Mouse (Mus musculus) layer of hippocampus, adult 8-10 months (tissue): ENCODE results near the gene Itgb5. TPM values are rescaled to one million over a fixed set of nuclear protein-coding genes. Genes with fewer than 3 reads are reported as not detected.

Source experiments
- DNase-seq, 2 experiments: peaks; one replicate each; pipeline ENCODE4 v3.0.0; 2022; ENCODE audit warnings: low spot score in 2 of 2
- total RNA-seq, 4 experiments: library from RNA; stranded (reverse); gene quantifications; 2 replicates each; pipeline ENCODE4 v1.2.4; 2022

The Itgb5 gene
- total RNA-seq, 4 experiments from 2014 or later = 39.4 to 114 (median 64.9) TPM

DNA sequence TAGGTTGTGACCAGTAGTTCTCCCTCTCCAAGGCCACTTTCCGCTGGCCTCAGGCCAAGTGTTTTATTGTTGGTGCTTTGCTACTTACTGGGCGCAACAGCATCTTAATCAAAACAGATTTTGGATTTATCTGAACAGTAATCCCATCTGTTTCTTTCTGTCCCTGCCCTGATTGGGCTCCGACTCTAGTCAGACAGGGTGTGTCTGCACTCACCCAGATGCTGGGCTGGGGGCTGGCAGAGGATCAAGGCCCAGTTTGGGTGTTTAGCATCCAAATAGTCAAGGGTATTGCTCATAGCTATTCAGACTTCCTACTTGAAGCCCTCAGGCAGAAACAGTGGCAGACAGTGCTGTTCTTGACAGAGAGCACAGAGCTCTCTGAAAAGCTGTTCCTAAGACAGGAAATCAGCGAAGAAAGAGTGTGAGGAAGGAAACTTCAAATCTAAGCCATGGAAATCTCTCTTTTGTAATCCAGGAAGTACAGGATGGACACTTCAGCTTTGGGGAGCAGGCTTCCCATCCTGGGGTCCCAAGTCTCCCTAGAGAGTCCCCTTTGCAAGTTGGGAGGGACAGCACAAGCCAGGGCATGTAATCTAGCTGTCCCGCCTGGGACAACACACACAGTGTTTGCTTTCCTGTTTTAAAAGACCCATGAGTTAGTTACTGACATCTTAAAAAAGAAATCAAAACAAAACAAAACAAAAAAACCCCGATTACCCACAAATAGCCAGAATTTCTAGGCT, 48.7 kb downstream of the Itgb5 start:
- DNase-seq = no peak

DNA sequence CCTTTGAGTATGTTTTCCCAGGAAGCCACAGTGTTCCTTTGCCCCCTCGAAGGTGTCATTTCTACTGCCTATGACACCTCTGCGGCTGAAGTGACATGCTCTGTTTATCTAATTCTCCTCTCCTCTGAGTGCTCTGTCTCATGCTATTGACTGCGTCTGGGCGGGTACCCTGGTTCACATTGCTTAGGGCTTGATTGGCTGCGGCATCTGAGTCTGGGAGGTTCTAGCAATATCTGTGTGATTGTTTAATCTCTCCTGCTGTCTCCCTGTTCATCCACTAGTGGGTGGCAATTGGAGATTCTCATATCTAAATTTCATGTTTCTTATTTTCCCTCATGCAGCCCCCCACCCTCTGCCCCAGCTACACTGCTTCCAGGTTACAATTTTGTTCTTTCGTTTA, 49.6 kb downstream of the Itgb5 start:
- no peak for DNase-seq

DNA sequence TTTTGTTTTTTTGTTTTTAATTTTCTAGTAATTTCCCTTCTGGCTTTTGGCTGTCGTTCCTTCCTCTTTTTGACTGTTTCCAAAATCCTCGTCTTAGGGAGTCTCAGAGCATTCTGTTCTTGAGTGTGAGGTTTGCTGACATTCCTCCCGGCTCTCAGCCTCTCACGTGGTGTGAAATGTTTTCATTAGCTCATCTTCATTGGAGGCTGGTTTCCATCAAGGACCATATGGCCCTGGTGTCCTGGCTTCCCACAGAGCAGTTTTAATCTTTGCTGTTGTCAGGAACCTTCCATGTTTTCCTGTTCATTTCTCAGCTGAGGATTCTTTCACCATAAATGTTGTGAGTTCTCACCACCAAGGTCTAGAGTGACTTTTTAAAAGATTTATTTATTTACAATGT, 50.1 kb downstream of the Itgb5 start:
- DNase-seq = peak in 1 of 2 experiments; percentile 38

DNA sequence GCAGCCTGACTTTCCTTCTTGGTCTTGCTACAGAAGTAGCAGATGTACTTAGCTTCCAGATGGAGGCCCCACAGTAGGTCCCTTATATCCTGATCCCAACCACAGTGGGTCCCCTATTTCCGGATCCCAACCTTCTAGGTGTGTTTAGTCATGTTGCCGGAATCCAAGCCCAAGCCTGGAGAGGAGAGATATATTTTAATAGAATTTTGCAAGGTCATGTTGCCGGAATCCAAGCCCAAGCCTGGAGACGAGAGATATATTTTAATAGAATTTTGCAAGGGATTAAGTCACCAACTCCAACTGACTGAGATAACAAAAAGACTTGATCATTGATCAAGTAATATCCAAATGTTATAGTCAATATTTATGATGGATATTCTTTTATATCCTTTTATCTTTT, 51.3 kb downstream of the Itgb5 start:
- DNase-seq = no peak

DNA sequence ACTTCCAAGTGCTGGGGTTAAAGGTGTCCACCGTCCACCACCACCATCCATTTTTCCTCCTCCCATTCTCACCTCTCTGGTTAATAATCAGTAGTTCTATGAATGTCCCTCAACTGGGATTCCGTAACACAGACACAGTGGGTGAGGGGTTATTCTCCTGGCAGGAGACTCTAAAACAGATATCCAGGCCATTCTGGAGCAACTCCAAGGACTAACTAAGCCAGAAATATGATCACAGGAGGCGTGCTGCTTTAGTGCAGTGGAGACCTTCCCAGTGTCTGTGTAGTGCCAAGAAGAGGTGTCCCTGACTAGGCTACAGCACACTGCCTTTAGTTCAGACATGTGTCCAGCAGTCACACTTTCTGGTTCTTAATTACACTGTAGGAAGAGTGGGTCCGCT, 53.1 kb downstream of the Itgb5 start:
- no peak for DNase-seq

DNA sequence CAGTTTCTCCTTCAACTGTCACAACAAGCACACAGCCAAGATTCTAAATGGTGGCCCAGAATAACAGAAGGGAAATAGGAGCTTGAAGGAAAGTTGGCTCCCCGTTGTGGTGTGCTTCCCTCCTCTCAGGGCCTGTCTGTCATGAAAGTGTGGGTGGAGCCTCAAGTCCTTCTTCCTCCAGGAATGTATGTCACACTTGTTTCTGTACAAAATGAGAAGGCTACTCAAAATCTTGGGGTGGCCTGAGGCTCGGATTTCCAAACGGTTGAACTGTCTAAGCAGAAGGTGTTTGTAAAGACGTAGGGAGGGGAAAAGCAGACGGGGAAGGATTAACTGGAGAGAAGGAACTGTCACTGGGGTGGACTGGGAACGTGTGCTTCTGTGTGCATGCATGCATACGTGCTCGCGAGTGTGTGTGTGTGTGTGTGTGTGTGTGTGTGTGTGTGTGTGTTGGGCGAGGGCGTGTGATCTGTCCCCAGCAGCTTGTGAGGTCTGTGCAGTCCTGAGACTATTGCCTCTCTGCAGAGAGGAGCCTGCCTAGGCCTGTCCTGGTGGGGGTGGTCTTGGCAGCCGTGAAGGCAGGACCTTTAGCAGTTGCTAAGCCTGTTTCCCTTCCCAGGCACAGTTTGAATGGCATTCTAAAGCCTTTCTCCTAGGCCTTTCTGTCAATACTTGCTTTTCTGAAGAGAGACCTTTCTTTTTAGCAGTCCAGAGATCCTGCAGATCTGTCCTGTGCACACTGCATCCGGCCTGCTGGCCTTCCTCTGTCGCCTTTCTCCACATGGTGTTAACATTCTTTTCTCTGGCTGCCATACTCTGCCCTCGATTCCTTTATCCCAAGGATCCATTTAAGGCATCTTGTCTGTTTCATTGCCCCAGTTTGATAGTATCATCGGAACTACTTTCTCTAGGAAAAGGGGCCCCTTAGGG, 53.8 kb downstream of the Itgb5 start:
- DNase-seq = no peak

DNA sequence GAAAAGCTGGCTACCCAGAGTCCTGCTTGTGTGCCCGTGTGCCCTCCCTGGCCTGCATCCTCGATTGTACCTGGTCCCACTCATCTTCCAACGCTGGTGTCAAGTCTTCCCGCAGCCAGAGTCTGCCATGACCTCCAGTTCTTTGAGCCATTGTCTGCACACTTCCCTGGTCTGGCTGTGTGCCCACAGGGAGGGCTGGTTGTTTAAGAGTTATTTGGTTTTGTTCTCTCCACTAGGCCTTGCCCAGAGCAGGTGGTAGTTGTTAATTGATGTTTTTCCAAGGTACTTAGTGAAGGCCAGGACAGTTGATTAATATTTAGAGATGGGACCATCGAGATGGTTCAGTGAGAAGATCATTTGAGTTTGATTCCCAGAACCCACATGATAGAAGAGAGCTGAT, 54.7 kb downstream of the Itgb5 start:
- no peak for DNase-seq

DNA sequence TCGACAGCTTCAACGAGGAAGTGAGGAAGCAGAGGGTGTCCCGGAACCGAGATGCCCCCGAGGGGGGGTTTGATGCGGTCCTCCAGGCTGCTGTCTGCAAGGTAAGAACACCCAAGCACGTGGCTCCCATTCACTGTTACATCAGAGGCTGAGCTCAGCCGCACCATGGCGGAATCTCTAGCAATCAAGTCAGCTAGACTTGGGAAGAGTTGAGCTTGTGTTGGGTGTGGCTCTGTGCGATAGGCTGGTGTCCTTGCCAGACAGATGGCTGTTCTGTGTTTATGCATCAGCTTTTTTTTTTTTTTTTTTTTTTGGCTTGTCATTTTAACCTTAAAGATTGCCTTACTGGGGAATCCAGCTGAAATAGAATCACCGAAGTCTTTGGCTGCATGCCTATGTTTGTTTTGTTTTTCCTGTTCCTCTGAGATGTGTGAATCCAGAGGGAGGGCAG, 55.6 kb downstream of the Itgb5 start:
- DNase-seq = no peak

DNA sequence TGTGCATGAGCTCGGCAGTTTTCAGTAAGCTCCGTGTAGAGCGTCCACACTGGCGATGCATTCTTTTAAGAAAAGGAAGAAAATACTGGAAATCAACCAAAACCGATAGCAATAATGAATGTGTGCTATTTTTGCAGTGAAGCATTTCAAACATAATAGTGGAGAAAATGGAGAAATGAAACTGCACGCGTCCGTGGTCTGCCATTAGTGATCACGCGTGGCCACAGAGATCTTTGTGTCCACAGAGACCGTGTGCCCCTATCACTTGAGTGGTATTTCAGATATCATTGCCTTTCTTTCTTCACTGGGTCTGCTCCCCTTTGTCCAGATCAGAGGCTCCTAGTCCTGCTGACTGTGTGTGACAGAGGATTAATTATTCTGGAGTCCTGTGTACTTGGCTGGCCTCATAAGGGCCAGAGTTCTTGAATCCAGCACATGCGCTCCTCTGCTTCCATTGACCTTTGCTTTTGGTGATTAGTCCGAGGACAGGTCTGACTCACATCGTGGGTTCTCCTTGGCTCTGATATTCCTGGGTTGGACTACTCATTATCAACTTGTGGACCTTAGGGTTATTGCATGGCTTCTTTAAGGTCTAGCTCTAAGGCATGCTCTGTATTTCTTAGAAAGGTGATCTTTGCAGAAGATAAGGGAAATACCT, 56.3 kb downstream of the Itgb5 start:
- no peak for DNase-seq

DNA sequence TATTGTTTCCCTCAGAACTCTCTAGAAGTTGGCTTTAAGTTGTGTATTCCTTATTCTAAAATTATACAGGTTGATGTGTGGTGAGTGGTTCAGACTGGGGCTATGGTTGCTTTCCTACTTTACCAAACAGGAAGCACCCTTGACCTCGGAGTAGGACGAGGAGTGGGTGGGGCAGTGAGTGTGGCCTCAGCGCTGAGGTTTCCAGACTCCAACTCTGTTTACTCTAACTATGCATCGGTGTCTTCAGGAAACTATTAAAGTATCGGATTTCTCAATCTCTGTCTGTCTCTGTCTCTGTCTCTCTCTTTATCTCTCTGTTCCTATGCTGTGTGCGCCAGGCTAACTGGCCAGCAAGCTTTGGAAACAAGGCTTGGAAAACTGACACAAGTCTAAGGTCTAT, 57.2 kb downstream of the Itgb5 start:
- DNase-seq = no peak

DNA sequence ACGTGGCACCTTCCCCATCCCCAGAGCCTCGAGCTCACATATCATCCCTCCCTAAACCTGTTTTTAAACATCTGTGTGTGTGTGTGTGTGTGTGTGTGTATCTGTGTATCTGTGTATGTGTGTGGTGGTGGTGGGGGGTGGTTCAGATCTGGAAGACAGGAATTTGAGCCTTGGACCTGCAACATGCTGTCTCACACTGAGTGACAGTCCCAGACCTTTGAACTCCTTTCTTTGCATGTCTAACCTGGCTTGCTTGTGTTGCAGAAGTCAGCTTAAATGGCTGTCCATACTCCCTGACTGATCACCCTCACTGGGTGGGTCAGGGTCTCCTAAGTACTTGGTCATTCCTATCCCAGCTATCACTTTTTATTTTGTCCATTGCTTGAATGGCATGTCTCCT, 58.5 kb downstream of the Itgb5 start:
- DNase-seq = no peak

DNA sequence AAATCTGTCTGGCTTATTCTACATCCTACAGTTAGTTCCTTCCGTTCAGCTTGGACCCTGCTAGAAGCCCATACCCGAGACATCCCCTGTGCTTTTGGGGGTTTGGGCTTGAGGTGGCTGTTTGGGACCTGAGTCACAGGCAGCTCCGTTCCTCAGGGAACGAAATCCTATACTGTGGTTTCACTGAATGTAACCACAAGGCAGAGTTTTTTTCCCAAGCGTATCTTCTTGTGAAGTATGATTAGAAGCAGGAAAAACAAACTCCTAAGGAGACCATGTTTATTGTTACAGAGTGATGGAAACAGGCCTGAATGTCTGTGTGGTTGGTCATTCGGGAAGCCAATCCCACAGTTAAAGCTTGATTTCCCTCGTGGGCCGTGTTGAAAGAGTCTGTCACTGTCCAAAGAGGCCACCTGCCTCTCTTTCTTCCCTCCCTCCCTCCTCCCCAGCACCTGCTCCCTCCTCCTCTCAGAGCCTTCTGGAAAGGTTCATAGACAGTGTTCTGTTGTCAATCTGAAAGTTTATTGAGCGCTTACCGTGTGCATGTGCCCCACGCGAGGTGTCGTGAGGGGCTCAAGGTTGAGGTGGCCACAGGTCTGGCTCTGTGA, 59.6 kb downstream of the Itgb5 start:
- DNase-seq = no peak

DNA sequence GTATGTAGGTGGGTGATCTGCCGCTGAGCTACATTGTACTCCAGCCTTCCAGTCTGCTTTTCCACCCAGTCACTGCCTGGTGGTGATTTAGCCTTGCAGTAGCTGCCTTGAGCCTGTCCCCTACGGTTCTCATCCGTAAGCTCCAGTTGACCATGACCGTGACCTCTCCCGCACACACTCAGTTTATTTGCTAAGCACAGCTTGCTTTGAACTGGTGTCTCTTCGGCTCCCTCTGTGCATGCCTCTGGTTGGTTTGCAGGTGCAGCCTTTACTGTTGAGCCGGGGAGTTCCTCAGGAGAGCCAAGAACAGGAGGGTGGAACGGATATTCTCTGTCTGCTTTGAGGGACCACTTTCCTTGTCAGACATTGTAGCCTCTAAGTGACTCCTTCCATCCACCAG, 61.6 kb downstream of the Itgb5 start:
- no peak for DNase-seq

DNA sequence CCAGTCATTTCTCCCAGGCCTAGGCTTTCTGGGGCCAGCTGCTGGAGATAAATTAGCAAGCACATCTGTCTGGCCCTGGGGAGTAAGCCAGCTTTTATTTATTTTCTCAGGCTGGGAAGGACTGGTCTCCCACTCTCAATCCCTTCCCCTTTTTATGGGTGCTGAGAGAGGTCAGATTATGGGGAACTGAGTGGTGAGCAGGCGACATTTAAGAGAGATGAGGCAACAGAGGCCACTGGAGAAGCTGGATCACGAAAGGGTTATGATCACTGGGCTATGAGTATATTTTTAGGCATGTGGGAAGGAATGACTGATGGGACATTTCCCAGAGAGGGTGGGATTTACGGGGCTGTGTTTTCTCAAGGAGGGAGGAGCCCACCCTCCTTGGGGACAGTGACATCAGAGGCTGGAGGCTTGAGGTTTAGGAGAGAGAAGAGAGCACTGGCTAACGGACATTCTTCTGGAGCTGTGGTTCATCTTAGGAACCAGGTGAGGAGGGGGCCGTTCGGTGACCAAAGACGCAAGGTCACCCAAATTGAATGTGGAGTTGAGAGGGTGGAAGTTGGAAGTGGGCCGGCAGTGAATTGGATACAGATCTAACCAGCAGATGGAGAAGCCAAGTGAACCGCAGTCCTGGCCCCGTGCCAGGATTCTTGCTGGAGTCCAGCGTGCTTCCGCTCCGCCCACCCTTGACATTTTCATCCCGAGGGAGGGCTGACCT, 62.3 kb downstream of the Itgb5 start:
- DNase-seq = peak; percentile 36 to 58

DNA sequence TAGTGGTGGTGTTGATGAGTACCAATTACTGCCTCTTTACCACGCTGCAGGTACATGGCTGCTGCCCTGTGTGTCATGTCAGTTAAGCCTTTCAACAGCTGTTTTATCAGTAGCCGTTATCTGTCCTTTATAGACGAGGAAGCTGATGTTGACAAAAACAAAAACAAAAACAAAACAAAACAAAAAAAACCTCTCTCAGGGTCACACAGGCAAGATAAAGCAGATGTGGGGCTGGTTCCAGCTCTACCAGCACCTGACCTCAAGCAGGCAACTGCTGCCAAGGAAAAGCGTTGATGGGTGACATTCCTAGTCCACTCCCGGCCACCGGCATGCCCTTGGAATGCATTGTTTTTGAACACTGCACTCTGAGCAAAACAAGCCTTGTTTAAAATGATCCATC, 63.1 kb downstream of the Itgb5 start:
- DNase-seq = no peak

DNA sequence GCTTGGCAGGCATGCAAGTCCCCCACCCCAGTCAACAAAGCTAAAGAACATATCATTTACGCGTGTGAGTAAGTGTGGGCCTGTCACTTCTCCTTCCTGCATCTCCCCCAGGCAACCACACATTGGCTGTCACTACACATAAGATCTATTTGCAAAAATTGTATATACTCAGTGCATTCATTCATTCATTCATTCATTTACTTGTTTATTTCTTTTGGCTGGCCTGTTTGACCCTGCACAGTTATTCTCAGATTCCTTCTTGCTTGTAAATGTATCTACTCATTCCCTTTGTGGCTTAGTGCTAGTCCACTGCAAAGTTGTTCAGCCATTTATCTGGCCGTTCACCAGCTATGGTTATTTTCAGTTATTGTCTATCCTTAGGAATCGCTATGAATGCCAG, 64.3 kb downstream of the Itgb5 start:
- no peak for DNase-seq

DNA sequence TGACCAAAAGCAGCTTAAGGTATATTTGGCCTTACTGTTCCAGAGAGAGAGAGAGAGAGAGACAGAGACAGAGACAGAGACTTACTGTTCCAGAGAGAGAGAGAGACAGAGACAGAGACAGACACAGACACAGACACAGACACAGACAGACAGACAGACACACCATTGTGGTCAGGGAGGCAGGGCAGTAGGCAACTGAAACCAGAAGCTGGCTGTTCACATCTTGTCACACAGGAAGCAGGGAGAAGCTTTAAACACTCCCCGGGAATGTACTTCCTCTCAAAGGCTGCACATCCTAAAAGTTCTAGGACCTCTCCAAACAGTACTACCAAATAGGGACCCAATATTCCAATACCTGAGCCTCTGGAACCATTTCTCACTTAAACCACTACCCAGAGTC, 65.0 kb downstream of the Itgb5 start:
- no peak for DNase-seq

DNA sequence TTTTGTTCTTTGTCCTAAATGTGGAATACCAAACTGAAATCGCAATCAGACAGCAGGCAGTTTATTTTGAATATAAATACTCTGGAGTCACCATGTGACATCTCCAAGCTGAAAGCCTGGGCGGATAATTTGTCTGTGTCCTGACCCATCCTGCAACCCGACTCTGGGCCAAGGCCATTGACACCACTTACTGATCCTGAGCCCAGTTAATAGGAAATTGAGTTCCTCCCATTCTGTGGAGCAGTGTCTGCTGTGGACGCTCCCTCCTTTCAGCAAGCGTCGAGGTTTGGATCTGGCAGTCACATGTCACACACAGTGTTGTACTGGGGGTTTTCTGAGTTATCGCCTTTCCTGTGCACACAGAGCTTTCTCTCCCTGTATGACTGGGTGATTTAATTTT, 66.2 kb downstream of the Itgb5 start:
- DNase-seq = no peak

DNA sequence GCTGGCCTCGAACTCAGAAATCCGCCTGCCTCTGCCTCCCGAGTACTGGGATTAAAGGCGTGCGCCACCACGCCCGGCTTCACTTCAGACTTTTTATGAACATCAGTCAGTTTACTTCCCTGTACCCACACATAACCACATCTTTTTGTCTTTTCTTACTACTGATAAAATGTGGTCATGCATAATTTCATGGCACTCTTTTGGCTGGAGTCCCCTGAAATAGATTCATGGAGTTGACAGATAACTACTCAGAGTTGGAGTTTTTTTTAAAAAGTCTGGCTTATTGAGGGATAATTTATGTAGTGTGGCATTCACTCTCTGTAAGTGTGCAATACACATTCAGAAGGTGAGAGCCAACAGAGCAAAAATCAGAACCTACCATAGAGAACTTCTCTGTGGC, 67.3 kb downstream of the Itgb5 start:
- no peak for DNase-seq

DNA sequence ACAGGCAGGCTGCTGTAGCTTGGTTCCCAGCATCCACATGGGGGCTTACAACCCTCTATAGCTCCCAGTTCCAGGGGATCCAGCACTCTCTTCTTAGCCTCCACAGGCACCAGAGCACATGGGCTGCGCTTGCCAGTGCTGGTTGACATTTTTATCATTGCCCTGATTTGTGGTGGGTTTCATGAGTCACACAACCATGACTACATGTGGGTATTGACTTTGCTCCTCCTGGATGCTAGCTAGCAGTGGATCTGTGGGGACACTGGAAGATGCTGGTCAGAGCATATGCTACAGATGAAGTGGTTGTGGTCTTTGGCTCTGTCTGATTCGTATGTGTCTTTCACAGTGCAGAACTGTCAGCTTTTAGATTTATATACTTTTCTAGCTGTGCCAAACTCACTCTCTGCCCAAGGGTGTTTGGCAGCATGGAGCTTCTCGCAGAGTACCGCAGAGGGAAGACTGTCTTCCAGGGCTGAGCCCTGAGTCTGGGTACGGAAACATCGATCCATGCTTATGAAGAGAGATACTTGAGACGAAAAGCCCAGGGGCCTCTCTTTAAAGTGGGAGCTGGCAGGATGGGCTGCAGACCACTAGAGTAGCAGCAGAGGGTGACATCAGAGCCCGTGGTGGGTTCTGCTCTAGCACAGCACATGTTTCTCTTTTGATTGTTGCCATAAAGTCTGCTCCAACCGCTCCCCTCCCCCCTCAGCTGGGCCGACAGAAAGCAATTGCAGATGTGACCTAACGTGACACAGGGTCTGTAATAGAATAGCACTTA, 74.4 kb downstream of the Itgb5 start:
- no peak for DNase-seq
